Mouse (Mus musculus): ENCODE data around the gene D930048N14Rik.

DNA sequence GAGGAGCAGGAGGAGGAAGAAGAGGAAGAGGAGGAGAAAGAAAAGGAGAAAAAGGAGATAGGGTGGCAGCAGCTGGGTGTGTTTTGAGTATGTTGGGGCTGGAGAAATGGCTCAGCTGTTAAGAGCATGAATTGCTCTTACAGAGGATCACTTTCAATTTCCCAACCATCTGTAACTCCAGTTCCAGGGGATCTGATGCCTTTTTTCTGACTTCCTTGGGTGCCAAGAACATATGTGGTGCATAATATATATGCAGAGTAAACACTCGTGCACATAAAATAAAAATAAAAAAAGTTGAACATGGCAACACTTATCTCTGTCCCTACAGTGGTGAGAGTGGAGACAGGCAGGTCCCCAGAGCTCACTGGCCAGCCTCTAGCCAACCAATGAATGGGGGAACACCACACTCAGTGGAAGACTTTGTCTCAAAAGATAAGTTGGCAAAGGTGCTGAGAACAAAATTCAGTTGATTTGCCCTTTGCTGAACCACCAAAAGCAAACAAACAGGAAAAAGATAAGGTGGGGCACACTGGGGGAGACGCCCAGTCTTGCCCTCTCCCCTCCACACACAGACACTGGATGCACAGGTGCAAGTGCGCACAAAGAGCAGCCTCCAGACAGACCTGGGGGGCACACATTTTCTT lies 41.4 kb upstream of the D930048N14Rik start:
- no peak for TF ChIP-seq POLR2A (IDR thresholded peaks at IDR 0.05; ENCODE audit: borderline replicate concordance, extremely low read depth, low read depth, low read length)
- no peak for TF ChIP-seq CTCF (IDR thresholded peaks at IDR 0.05; ENCODE audit: insufficient read depth, low read length)

Measured in lung, adult 2 months (tissue).